Mouse (Mus musculus) E14TG2a.4 (cell line): Measurements from ENCODE around the gene B3gnt2.

Source experiments
- CTCF ChIP-seq: conservative IDR thresholded peaks from 2 replicates; pipeline ENCODE4 v1.5.1; 2014; ENCODE audit warnings: low read length
- NANOG ChIP-seq: IDR thresholded peaks from 2 replicates; pipeline ENCODE4 v1.6.1; 2014; ENCODE audit warnings: borderline replicate concordance, low read length, mixed read lengths
- POU5F1 ChIP-seq: IDR thresholded peaks from 2 replicates; pipeline ENCODE4 v1.6.1; 2014; ENCODE audit warnings: low read length, borderline replicate concordance

GRCm38 (mm10) chr11:22893075-22893474, 32.3 kb upstream of the B3gnt2 start:
- TF ChIP-seq CTCF: no peak
- no peak for TF ChIP-seq POU5F1
- TF ChIP-seq NANOG: no peak
